Mouse (Mus musculus): ENCODE data around the gene Nup62.
A peak's percentile ranks its signal among the peaks of the same experiment; 100 is the strongest.
"Not testable (repeated sequence)": the region's sequence is repeated elsewhere in the genome, so short reads cannot be mapped to it uniquely, and the experiment has no call there.

Nup62 gene

GRCm38 (mm10) chr7:44866276-44867009, 50.6 kb downstream of the Nup62 start:
- DNase-seq: peak; percentile 87

GRCm38 (mm10) chr7:44867010-44867702, 51.3 kb downstream of the Nup62 start:
- DNase-seq: no peak

GRCm38 (mm10) chr7:44867802-44868201, 51.9 kb downstream of the Nup62 start:
- DNase-seq: no peak

- DNase-seq: peak; percentile 75
Measured at GRCm38 (mm10) chr7:44868465-44868864, 52.6 kb downstream of the Nup62 start.

- peak; percentile 85 for DNase-seq
Measured at GRCm38 (mm10) chr7:44868919-44869696, 53.2 kb downstream of the Nup62 start.

GRCm38 (mm10) chr7:44869697-44870528, 54.0 kb downstream of the Nup62 start, which contains the start of gene Ptov1:
Gene Ptov1, minus strand, starts transcription at chr7:44869788.
- DNase-seq: peak; percentile 96

GRCm38 (mm10) chr7:44870614-44871013, 54.7 kb downstream of the Nup62 start:
- no peak for DNase-seq

GRCm38 (mm10) chr7:44871181-44871580, 55.3 kb downstream of the Nup62 start:
- DNase-seq: no peak

GRCm38 (mm10) chr7:44871774-44872173, 55.9 kb downstream of the Nup62 start:
- not testable (repeated sequence) for DNase-seq

- no peak for DNase-seq
Measured at GRCm38 (mm10) chr7:44877833-44878232, 61.9 kb downstream of the Nup62 start.

Measured in lung, postnatal 10 days (tissue).